Mouse (Mus musculus) embryonic facial prominence, embryonic 15.5 days (tissue): ENCODE data around the gene Rnf220. TPM values are rescaled to one million over a fixed set of nuclear protein-coding genes. Genes with fewer than 3 reads are reported as not detected.

Experiments
- ATAC-seq: fragments of 200-750 bp; cut with Nextera tagmentation; 2 replicates; pipeline ENCODE4 v1.8.0; 2017; ENCODE audit warnings: low read depth, moderate TSS enrichment; ENCODE audit not compliant: insufficient number of reproducible peaks, low FRiP score, low TSS enrichment
- H3K27ac ChIP-seq: fragments of 300-500 bp; sonication (generic); replicated peaks from 2 replicates; pipeline ENCODE4 v1.5.1; 2015; ENCODE audit warnings: mild to moderate bottlenecking, inconsistent platforms
- H3K27me3 ChIP-seq: fragments of 300-500 bp; sonication (generic); 2 replicates; pipeline ENCODE4 v1.6.1; 2015; ENCODE audit warnings: inconsistent platforms
- H3K36me3 ChIP-seq: fragments of 300-500 bp; sonication (generic); 2 replicates; pipeline ENCODE4 v1.6.1; 2015; ENCODE audit warnings: mild to moderate bottlenecking, inconsistent platforms
- H3K4me1 ChIP-seq: fragments of 300-500 bp; sonication (generic); 2 replicates; pipeline ENCODE4 v1.6.1; 2015; ENCODE audit warnings: inconsistent platforms
- H3K4me2 ChIP-seq: fragments of 300-500 bp; sonication (generic); replicated peaks from 2 replicates; pipeline ENCODE4 v1.6.1; 2015; ENCODE audit warnings: mild to moderate bottlenecking, inconsistent platforms
- H3K4me3 ChIP-seq: fragments of 300-500 bp; sonication (generic); replicated peaks from 2 replicates; pipeline ENCODE4 v1.5.1; 2015; ENCODE audit warnings: mild to moderate bottlenecking, inconsistent platforms
- H3K9ac ChIP-seq: fragments of 300-500 bp; sonication (generic); 2 replicates; pipeline ENCODE4 v1.6.1; 2015; ENCODE audit warnings: inconsistent platforms
- H3K9me3 ChIP-seq: fragments of 300-500 bp; sonication (generic); replicated peaks from 2 replicates; pipeline ENCODE4 v1.6.1; 2016; ENCODE audit warnings: inconsistent platforms
- WGBS: fragments of 180-500 bp; shearing (Covaris S2); methylation state at CpG from one replicate; pipeline ENCODE4 v1.1.7; 2015; 5-methylcytosine and 5-hydroxymethylcytosine counted together
- polyA plus RNA-seq: library from polyadenylated mRNA; unstranded; fragments of >200 nt; fragmentation: Nextera tagmentation; extraction: Ambion mirVana; gene quantifications from 2 replicates; pipeline ENCODE4 v1.2.1, GENCODE M21; 2015

The Rnf220 gene
- polyA plus RNA-seq, 1 experiment from 2014 or later: 77.6 TPM

- H3K4me2 ChIP-seq: no peak overlapping the region
- WGBS: 51% methylated on average over 11 of the region's 11 CpGs
Observed at GRCm38 (mm10) chr4:117330836-117331475, 165.9 kb downstream of the Rnf220 start.

GRCm38 (mm10) chr4:117330132-117330531 is 166.7 kb downstream of the Rnf220 start:
- no peaks in the 10 kb centered on the region for H3K9me3 ChIP-seq
- WGBS: 83% methylated on average over 3 of the region's 3 CpGs
- H3K4me1 ChIP-seq: no peaks in the 10 kb centered on the region
- no peak for ATAC-seq
- no peak overlapping the region for H3K9ac ChIP-seq
- H3K27me3 ChIP-seq: no peaks in the 10 kb centered on the region
- no peaks in the 10 kb centered on the region for H3K36me3 ChIP-seq
- H3K4me2 ChIP-seq: no peak overlapping the region
- no peak overlapping the region for H3K27ac ChIP-seq
- no peak overlapping the region for H3K4me3 ChIP-seq

More at GRCm38 (mm10) chr4:117330836-117331475, 165.9 kb downstream of the Rnf220 start:
- no peaks in the 10 kb centered on the region for H3K4me1 ChIP-seq
- H3K27me3 ChIP-seq: no peaks in the 10 kb centered on the region
- no peaks in the 10 kb centered on the region for H3K9me3 ChIP-seq
- no peak overlapping the region for H3K4me3 ChIP-seq
- no peaks in the 10 kb centered on the region for H3K36me3 ChIP-seq
- H3K9ac ChIP-seq: no peak overlapping the region
- H3K27ac ChIP-seq: no peak overlapping the region
- ATAC-seq: no peak

GRCm38 (mm10) chr4:117326915-117327314 is 169.9 kb downstream of the Rnf220 start:
- 77% methylated on average over 3 of the region's 3 CpGs for WGBS
- H3K9me3 ChIP-seq: no peaks in the 10 kb centered on the region
- no peak overlapping the region for H3K4me3 ChIP-seq
- no peak overlapping the region for H3K9ac ChIP-seq
- H3K27me3 ChIP-seq: peaks cover 13% of the 10 kb centered on the region
- no peaks in the 10 kb centered on the region for H3K4me1 ChIP-seq
- no peak overlapping the region for H3K4me2 ChIP-seq
- H3K36me3 ChIP-seq: no peaks in the 10 kb centered on the region
- H3K27ac ChIP-seq: no peak overlapping the region
- ATAC-seq: no peak

DNA sequence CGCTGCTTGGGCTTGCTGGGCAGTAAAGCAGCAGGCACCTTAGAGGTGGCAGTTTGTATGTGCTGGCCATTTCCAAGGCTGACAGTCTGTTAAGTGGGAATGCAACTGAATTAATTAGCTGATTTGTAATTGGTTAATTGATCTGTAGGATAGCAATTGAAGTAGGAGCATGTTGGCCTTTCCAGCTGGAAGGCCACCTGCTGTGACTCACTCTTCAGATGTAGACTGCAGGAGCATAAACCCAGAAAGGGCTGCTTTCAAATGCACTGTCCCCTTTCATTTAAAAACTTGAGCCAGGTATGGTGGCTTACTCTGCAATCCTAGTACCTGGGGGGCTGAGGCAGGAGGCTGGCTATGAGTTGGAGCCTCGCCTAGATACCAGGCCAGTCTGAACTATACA is 171.8 kb downstream of the Rnf220 start:
- H3K9ac ChIP-seq: no peak overlapping the region
- H3K27me3 ChIP-seq: peaks cover 27% of the 10 kb centered on the region
- H3K4me1 ChIP-seq: no peaks in the 10 kb centered on the region
- no peak overlapping the region for H3K4me2 ChIP-seq
- no peaks in the 10 kb centered on the region for H3K9me3 ChIP-seq
- no peak overlapping the region for H3K27ac ChIP-seq
- H3K36me3 ChIP-seq: no peaks in the 10 kb centered on the region
- no peak overlapping the region for H3K4me3 ChIP-seq
- 85% methylated on average over 2 of the region's 2 CpGs for WGBS
- no peak for ATAC-seq

DNA sequence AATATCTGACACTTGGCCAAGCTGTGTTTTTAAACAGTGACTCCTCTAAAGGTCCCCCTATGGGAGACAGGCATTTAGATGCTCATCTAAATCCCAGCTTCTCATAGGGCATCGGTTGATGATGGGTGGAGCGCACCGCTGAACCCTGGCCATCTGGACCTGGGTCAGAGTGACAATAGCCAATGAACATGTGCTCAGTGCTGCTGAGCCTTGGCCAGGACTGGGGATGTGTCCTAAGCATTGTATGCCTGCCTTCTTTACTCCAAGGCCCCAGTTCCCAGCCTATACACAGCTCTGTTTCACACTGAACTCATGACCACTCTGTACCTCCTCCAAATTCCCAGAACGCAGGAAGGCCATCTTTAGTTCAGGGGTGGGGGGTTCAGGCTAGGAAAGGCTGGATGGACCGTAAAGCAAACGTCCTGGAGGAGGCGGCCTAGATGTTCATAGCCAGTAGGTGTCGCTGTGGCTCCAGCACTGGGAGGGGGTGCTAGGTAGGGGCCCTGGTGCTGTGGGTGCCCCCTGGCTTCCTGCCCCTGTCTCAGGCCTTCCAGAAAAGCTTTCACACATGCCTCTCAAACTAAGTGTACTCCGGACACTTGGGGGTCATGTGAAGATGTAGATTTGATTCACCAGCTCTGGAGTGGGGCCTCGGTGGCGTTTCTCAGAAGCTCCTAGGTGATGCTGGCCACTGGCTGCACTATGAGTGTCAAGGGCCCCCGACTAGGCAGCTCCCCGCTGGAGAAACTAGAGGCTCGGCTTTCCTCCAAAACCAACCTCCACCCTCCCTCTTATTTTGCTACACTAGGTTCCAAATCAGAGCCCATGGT is 173.1 kb downstream of the Rnf220 start:
- no peak overlapping the region for H3K4me2 ChIP-seq
- H3K4me1 ChIP-seq: no peaks in the 10 kb centered on the region
- no peak for ATAC-seq
- peaks cover 37% of the 10 kb centered on the region for H3K27me3 ChIP-seq
- H3K27ac ChIP-seq: no peak overlapping the region
- no peak overlapping the region for H3K9ac ChIP-seq
- no peak overlapping the region for H3K4me3 ChIP-seq
- H3K9me3 ChIP-seq: no peaks in the 10 kb centered on the region
- H3K36me3 ChIP-seq: no peaks in the 10 kb centered on the region
- 25% methylated on average over 14 of the region's 14 CpGs for WGBS

- no peak overlapping the region for H3K4me2 ChIP-seq
- no peak for ATAC-seq
- H3K4me3 ChIP-seq: no peak overlapping the region
- peaks cover 64% of the 10 kb centered on the region for H3K27me3 ChIP-seq
- H3K4me1 ChIP-seq: 0 out of 2 replicates have a peak, but pooled peaks cover 3% of the 10 kb centered on the region
- no peak overlapping the region for H3K27ac ChIP-seq
- no peaks in the 10 kb centered on the region for H3K9me3 ChIP-seq
- no peak overlapping the region for H3K9ac ChIP-seq
- WGBS: 82% methylated on average over 5 of the region's 5 CpGs
- H3K36me3 ChIP-seq: no peaks in the 10 kb centered on the region
Observed at GRCm38 (mm10) chr4:117321011-117321410, 175.8 kb downstream of the Rnf220 start.

GRCm38 (mm10) chr4:117318508-117318907 is 178.3 kb downstream of the Rnf220 start:
- Histone ChIP-seq H3K4me3 (no peak overlapping the region), H3K36me3 (no peaks in the 10 kb centered on the region), H3K27ac (no peak overlapping the region), H3K9ac (no peak overlapping the region), H3K27me3 (peaks cover 84% of the 10 kb centered on the region), H3K4me2 (no peak overlapping the region), H3K4me1 (peaks cover 17% of the 10 kb centered on the region; the same call in 1 of the 2 replicates), H3K9me3 (no peaks in the 10 kb centered on the region)
- whole genome bisulfite sequencing: 78% methylated on average over 9 of the region's 9 CpGs
- no peak for ATAC-seq

DNA sequence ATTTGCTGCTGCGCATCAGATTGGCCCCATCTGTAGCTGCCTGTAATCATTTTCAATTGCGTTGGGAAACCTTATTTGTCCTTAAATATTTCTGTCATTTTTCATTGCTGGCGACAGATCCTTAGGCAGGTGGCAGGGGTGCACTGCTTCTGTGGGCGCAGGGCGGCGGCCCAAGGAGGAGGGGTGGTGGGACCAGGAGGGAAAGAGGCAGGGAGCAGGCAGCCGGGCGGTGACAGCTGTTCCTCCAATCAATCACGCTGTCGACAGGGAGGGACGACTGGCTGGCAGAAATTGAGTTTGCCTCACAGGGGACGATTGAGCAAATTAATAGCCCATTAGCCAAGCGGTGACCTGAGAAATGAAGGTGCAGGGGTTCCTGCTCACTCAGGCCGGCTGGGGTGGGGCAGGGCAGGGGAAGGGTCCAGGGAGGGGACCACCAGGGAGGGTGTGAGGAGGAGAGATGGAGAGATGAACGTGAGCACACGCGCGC is 179.1 kb downstream of the Rnf220 start:
- Histone ChIP-seq H3K4me1 (peaks cover 19% of the 10 kb centered on the region), H3K9me3 (no peaks in the 10 kb centered on the region), H3K36me3 (no peaks in the 10 kb centered on the region), H3K4me3 (no peak overlapping the region), H3K27ac (no peak overlapping the region), H3K27me3 (peaks cover 90% of the 10 kb centered on the region), H3K4me2 (no peak overlapping the region), H3K9ac (no peak overlapping the region)
- no peak for ATAC-seq
- WGBS: 19% methylated on average over 18 of the region's 18 CpGs

GRCm38 (mm10) chr4:117316800-117317199 is 180.1 kb downstream of the Rnf220 start:
- 35% methylated on average over 6 of the region's 6 CpGs for WGBS
- peaks cover 25% of the 10 kb centered on the region for H3K4me1 ChIP-seq
- H3K4me2 ChIP-seq: no peak overlapping the region
- no peaks in the 10 kb centered on the region for H3K36me3 ChIP-seq
- H3K9ac ChIP-seq: no peak overlapping the region
- peaks cover 92% of the 10 kb centered on the region for H3K27me3 ChIP-seq
- no peaks in the 10 kb centered on the region for H3K9me3 ChIP-seq
- no peak for ATAC-seq
- H3K27ac ChIP-seq: no peak overlapping the region
- no peak overlapping the region for H3K4me3 ChIP-seq

DNA sequence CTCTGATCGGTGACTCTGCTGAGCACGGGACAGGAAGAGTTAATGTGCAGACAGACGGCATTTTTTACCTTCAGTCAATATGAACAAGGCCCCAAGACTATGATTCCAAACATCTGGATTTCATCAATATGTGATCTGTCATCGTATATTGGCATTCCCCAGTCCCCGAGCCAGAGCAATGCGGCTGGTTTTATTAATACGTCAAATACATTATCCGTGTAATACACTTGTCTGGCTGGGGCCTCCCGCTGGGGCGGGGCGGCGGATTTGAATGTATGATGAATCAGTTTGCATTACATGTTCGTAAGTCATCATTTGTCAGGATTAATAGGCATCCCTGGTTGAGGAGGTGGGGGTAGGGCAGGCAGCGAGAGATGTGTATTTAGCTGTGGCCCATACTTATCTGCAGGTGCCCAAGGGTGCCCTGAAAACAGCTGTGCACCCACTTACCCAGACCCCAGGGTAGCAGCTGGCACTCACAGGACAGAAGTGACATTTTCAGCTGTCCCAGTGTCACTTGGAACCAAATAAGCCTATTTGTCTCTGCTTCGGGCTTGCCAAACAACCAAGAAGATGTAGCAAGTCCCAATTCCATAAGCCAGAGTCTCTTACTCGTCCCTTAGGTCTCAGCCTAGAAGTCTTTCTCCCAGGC is 181.9 kb downstream of the Rnf220 start:
- Histone ChIP-seq H3K4me1 (peaks cover 25% of the 10 kb centered on the region), H3K4me2 (no peak overlapping the region), H3K27ac (no peak overlapping the region), H3K27me3 (peaks cover 87% of the 10 kb centered on the region), H3K9me3 (no peaks in the 10 kb centered on the region), H3K36me3 (no peaks in the 10 kb centered on the region), H3K9ac (no peak overlapping the region), H3K4me3 (no peak overlapping the region)
- 37% methylated on average over 16 of the region's 16 CpGs for WGBS
- no peak for ATAC-seq

- no peak overlapping the region for H3K9ac ChIP-seq
- no peaks in the 10 kb centered on the region for H3K36me3 ChIP-seq
- WGBS: 8% methylated on average over 4 of the region's 4 CpGs
- peaks cover 25% of the 10 kb centered on the region for H3K4me1 ChIP-seq
- peaks cover 71% of the 10 kb centered on the region for H3K27me3 ChIP-seq
- no peak overlapping the region for H3K4me2 ChIP-seq
- no peaks in the 10 kb centered on the region for H3K9me3 ChIP-seq
- ATAC-seq: no peak
- no peak overlapping the region for H3K27ac ChIP-seq
- no peak overlapping the region for H3K4me3 ChIP-seq
Observed at GRCm38 (mm10) chr4:117313085-117313424, 183.8 kb downstream of the Rnf220 start.
